Mouse (Mus musculus): ENCODE data around the gene Ceacam1. TPM values are rescaled to one million over a fixed set of nuclear protein-coding genes. Genes with fewer than 3 reads are reported as not detected.

The Ceacam1 gene
- polyA plus RNA-seq, 1 experiment from 2014 or later: 2.4 TPM

DNA sequence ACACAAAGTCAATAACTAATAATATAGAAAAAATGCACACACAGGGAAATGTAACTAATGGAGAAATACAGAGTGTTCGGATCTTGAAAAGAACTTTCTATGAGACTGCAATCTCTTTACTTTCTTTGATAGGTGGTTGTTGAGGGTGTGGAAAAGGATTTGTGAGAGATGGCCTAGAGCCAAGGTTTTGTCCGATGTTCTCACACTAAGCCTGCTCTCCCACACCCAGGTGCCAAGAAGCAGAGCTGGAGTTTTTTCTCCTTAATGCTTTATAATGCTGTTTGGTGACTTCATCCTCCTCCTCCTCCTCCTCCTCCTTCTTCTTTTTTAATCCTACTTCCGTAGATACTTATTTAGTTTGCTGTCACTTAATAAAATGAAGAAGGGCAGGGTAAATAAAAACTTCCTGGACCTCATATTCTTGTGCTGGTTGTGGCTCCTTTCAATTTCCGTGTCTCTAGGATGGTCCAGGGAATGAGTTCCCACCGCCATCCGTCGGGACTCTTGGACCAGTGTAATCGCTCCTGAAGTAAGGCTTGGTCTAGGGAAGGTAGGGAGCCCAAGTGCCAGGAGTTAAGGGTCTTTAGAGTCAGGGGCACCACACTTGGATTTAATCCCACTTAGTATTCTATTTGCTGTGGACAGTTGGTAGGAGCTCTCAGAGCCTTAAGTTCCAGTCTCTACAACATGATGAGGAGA is 38.1 kb downstream of the Ceacam1 start:
- Histone ChIP-seq H3K36me3 (no peaks in the 10 kb centered on the region), H3K9me3 (replicated peaks) (no peaks in the 10 kb centered on the region), H3K4me3 (no peak overlapping the region), H3K4me1 (replicated peaks) (no peaks in the 10 kb centered on the region), H3K4me2 (no peak overlapping the region), H3K9ac (no peak overlapping the region), H3K27me3 (replicated peaks) (no peaks in the 10 kb centered on the region), H3K27ac (ENCODE audit: poor library complexity, severe bottlenecking) (no peak overlapping the region)
- ATAC-seq (ENCODE audit: insufficient number of reproducible peaks, low FRiP score): no peak
- 73% methylated on average over 8 of the region's 8 CpGs for WGBS

DNA sequence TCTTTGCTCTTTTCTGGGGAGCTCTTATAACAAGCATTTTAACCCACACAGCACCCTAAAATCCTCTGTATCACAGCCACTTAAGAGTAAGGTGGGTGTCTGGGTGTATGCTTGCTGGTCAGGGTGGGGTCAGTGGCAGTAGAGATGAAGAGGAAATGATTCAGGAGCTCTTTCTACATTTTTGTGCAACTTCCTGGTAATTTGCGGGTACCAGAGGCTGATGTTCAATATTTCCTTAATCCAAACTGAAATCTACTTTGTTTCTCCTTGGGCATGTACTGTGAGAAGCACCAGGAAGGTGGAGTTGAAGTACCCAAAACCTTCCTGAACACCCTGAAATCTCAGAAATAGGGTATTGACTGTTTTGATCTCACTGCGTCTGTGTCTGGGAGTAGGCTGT is 40.7 kb downstream of the Ceacam1 start:
- Histone ChIP-seq H3K9me3 (replicated peaks) (no peaks in the 10 kb centered on the region), H3K27me3 (replicated peaks) (no peaks in the 10 kb centered on the region), H3K4me2 (no peak overlapping the region), H3K36me3 (no peaks in the 10 kb centered on the region), H3K27ac (ENCODE audit: poor library complexity, severe bottlenecking) (no peak overlapping the region), H3K4me3 (no peak overlapping the region), H3K9ac (no peak overlapping the region), H3K4me1 (replicated peaks) (no peaks in the 10 kb centered on the region; the same call in 1 of the 2 replicates)
- WGBS: 75% methylated on average over 2 of the region's 2 CpGs
- ATAC-seq (ENCODE audit: insufficient number of reproducible peaks, low FRiP score): no peak

DNA sequence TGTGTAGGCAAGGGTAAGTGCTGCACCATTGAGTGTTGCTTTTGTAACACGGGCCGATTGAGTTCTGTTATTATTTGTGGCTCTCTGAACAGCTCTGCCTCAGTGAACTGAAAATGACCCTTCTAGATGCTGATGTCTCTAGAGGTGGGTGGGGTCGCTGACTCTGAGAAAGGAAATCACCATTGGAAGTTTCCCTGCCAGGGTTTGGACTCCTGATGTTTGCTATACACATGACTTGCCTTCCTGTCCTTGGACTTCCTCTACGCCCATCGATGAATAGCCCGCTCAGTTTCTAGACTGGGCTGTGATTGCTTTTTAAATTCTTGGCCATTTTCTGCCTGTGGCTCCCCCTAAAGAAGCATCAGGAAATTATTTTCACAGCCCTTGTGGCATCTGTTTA is 41.2 kb downstream of the Ceacam1 start:
- Histone ChIP-seq H3K4me2 (no peak overlapping the region), H3K9ac (no peak overlapping the region), H3K4me1 (replicated peaks) (no peaks in the 10 kb centered on the region; the same call in 1 of the 2 replicates), H3K4me3 (no peak overlapping the region), H3K36me3 (no peaks in the 10 kb centered on the region), H3K9me3 (replicated peaks) (no peaks in the 10 kb centered on the region), H3K27me3 (replicated peaks) (no peaks in the 10 kb centered on the region), H3K27ac (ENCODE audit: poor library complexity, severe bottlenecking) (no peak overlapping the region)
- no peak; the same call in 1 of the 2 replicates for ATAC-seq (ENCODE audit: insufficient number of reproducible peaks, low FRiP score)
- WGBS: 72% methylated on average over 6 of the region's 6 CpGs

DNA sequence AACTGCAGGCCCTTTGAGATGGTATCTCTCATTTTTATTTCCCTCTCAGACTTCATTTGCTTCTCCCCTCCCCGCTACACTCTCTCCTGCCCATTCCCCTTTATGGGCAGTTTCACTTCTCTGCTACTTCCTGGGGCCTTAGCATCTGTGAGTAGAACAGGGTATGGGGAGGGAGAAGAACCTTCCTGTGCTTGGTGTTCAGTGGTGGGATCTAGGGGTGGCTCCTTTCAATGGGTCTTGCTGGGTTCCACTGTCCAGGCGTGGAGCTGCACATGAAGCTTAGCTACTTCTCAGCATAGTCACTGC is 41.9 kb downstream of the Ceacam1 start:
- Histone ChIP-seq H3K36me3 (no peaks in the 10 kb centered on the region), H3K27me3 (replicated peaks) (no peaks in the 10 kb centered on the region), H3K4me1 (replicated peaks) (no peaks in the 10 kb centered on the region; the same call in 1 of the 2 replicates), H3K4me3 (no peak overlapping the region), H3K9ac (no peak overlapping the region), H3K9me3 (replicated peaks) (no peaks in the 10 kb centered on the region), H3K27ac (ENCODE audit: poor library complexity, severe bottlenecking) (no peak overlapping the region), H3K4me2 (no peak overlapping the region)
- 83% methylated on average over 2 of the region's 2 CpGs for WGBS
- ATAC-seq (ENCODE audit: insufficient number of reproducible peaks, low FRiP score): no peak

DNA sequence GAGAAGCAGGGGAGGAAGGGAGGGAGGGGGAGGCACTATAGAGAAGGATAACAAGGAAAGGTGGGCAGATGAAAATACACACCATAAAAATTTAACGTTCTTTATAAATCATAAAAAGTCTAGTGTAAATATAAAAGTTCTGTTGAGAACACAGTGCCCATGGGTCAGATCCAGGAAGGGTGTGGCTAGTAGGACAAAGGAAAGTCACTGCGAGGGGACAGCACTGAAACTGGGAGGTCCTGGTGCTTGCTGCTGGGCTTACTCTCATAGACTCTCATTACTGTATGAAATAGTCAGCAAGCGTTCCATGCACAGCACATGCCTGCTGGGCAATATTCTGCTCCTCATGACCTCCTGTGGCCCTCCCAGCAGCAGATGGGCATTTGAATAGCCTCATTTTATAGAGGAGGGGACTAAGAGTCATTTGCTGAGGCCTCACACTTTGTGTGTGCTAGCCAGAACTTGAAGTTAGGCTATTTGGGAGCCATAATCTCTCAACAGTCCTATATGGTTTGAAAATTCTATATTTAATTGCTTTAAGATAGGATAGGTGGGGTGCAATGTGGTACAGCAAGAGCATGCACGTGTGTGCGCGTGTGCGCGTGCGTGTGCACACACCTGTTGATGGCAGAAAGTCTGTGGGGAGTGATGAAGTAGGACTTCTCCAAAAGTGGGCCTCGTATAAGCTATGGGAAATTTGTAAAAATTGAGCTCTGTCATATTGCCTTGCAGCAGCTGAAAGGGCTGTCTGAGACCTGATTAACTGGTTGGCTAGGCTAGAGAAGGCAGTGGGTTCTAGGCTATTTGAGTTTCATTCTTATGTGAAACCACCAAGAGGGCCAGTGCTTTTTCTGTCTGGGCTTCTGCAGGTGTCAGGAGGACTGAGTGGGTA is 42.5 kb downstream of the Ceacam1 start:
- Histone ChIP-seq H3K36me3 (no peaks in the 10 kb centered on the region), H3K27me3 (replicated peaks) (no peaks in the 10 kb centered on the region), H3K9ac (no peak overlapping the region), H3K27ac (ENCODE audit: poor library complexity, severe bottlenecking) (no peak overlapping the region), H3K9me3 (replicated peaks) (no peaks in the 10 kb centered on the region), H3K4me2 (no peak overlapping the region), H3K4me1 (replicated peaks) (no peaks in the 10 kb centered on the region; the same call in 1 of the 2 replicates), H3K4me3 (no peak overlapping the region)
- ATAC-seq (ENCODE audit: insufficient number of reproducible peaks, low FRiP score): no peak
- WGBS: 90% methylated on average over 10 of the region's 10 CpGs

DNA sequence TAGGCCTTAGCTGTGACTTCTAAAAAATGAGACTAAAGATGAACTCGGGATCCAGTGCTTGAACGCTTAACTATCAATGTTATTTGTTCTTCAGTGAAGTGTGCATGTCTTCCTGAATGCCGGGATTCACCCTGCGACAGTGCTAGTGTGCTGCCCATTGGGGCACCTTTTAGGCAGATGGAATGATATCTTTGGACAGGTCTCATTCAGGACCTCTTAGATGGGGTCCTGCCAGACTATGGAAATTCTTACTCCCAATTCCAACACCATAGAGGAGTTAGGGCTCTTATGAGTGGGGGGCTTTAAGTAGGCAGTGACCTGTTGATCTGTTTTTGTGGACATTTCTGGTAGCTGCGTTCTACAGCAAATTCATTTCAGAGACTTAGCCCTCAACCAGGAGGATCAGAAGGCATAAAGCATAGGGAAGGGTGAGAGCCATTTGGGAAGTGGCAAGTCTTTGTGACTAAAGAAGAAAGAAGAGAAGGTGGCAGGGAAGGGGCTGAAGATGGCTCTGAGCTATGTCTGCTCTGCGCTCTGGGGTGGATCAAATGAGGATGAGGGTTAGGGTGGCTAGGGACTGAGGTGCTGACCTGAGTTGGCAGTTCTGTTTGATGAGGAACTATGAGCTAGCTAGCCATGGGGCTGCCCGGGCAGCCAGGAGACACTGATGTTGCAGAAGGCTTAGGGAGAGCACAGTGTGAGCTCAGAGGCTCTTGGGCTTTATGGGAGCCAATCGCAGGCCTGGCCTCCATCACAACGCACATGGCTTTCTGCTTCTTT is 43.4 kb downstream of the Ceacam1 start:
- Histone ChIP-seq H3K27ac (ENCODE audit: poor library complexity, severe bottlenecking) (no peak overlapping the region), H3K4me3 (no peak overlapping the region), H3K4me1 (replicated peaks) (no peaks in the 10 kb centered on the region; the same call in 1 of the 2 replicates), H3K9ac (no peak overlapping the region), H3K36me3 (no peaks in the 10 kb centered on the region), H3K9me3 (replicated peaks) (no peaks in the 10 kb centered on the region), H3K4me2 (no peak overlapping the region), H3K27me3 (replicated peaks) (no peaks in the 10 kb centered on the region)
- 84% methylated on average over 9 of the region's 9 CpGs for WGBS
- ATAC-seq (ENCODE audit: insufficient number of reproducible peaks, low FRiP score): no peak

DNA sequence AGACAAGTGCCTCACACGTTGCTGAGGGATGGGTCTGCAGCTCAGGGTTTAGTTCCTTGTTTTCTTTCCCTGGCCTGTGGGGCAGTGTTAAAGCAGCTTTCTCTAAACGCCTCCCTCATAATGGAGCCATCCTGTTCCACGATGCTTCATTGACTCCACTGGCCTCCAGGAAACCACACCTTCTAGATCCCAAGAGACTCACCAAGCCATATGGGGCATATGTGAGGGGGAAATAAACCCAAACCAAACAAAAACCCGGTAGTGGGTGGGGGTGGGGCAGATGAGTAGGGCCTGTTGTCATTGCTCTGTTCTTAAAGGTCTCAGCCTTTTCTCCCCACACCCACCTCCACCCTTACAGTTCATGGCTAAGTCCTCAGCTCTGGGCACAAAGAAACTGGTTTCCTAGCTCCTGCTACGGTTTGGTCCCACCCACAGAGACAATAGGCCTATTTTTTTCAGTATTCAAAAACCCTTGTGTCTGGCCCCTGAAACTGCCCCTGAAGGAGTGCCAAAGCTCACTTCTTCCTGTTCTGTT is 44.3 kb downstream of the Ceacam1 start:
- Histone ChIP-seq H3K9me3 (replicated peaks) (no peaks in the 10 kb centered on the region), H3K36me3 (no peaks in the 10 kb centered on the region), H3K4me1 (replicated peaks) (no peaks in the 10 kb centered on the region; the same call in 1 of the 2 replicates), H3K4me3 (no peak overlapping the region), H3K27me3 (replicated peaks) (no peaks in the 10 kb centered on the region), H3K27ac (ENCODE audit: poor library complexity, severe bottlenecking) (0 out of 2 replicates have a peak overlapping the region, but pooled peaks have one; percentile 3), H3K9ac (no peak overlapping the region), H3K4me2 (no peak overlapping the region)
- ATAC-seq (ENCODE audit: insufficient number of reproducible peaks, low FRiP score): no peak
- 31% methylated on average over 5 of the region's 5 CpGs for WGBS

DNA sequence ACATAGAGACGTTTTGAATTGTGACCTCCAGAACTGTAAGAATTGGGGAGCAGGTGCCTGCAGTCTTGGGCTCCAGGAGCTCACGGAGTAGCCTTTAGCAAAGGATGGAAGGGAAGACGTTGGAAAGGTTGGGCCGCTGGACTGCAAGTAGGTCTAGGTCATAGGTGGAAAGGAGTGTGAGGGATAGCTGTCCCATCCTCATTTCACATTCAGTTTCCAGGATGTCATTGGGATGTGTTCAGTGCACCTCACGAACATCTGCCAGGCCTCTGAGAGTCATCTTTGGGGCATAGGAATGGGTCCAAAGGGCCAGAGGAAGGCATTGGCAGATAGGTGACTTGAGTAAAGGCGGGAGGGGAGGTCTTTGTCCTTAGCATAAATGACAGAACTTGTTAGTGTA is 45.0 kb downstream of the Ceacam1 start:
- no peak overlapping the region for H3K27ac ChIP-seq (ENCODE audit: poor library complexity, severe bottlenecking)
- WGBS: 82% methylated on average over 6 of the region's 6 CpGs

DNA sequence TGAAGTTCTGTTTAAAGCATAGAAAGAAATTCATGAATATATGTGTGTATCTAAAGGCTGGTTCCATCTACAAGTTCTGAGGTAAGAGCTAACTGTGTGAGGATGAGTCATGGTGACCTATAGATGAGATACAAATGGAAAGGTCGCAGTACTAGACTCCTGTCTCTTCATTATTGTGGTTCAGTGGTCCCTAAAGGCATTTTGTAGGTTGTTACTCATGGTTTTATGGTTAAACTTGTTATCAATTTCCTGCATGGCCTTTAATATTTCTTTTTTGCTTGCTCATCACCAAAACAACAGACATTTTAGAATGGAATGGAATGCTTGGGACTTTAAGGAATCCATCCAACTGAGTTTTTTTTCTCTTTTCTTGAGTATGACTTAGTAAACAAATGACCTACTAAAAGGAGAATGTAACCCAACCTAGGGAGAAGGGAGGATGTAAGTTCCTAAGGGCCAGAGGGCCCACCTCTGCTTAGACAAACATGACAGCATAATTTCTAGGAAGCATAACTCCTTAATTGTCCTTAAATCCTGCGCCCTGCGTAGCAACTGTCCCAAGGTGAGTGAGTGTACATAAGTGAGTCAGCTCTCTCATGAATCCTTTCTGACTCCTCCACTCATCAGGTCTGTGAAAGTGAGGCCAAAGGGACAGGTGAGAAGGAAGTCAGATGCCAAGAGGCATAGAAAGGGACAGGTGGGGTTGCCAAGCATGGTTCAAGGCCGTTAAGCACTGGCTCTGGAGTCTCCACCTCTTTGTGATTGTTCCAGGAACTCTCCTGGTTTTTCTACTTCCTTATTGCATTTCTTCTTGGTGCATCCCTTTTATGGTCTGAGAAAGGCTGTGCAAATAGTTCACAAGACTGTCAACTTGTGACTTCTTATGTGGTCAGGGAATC is 47.3 kb downstream of the Ceacam1 start:
- 76% methylated on average over 4 of the region's 4 CpGs for WGBS

More for the DNA sequence above, 45.0 kb downstream of the Ceacam1 start:
- ATAC-seq (ENCODE audit: insufficient number of reproducible peaks, low FRiP score): no peak
- Histone ChIP-seq H3K27me3 (replicated peaks) (no peaks in the 10 kb centered on the region), H3K9ac (no peak overlapping the region), H3K36me3 (no peaks in the 10 kb centered on the region), H3K4me1 (replicated peaks) (no peaks in the 10 kb centered on the region; the same call in 1 of the 2 replicates), H3K4me3 (no peak overlapping the region), H3K9me3 (replicated peaks) (no peaks in the 10 kb centered on the region), H3K4me2 (no peak overlapping the region)

DNA sequence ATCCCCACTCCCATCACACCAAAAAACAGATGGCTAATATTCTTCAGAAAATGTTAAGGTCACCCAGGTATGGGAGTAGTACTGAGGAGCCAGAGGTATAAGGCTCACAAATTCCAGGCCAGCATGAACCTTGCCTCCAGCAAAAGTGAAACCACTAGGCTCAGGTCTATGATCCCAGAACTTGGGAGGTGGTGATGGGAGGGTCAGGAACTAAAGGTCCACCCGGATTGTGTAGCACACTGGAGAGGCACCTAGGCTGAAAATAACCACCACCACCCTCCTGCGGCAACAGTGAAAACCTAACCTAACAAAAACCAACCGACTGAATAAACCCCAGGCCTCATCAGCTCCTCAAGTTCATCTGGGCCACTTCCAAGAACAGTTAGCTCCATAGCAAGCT is 49.1 kb downstream of the Ceacam1 start:
- no peaks in the 10 kb centered on the region for H3K9me3 ChIP-seq (replicated peaks)
- no peak for ATAC-seq (ENCODE audit: insufficient number of reproducible peaks, low FRiP score)
- H3K27ac ChIP-seq (ENCODE audit: poor library complexity, severe bottlenecking): no peak overlapping the region
- H3K4me3 ChIP-seq: no peak overlapping the region
- H3K4me1 ChIP-seq (replicated peaks): no peaks in the 10 kb centered on the region; the same call in 1 of the 2 replicates
- peaks cover 8% of the 10 kb centered on the region for H3K27me3 ChIP-seq (replicated peaks)
- WGBS: 76% methylated on average over 3 of the region's 3 CpGs
- no peak overlapping the region for H3K9ac ChIP-seq
- H3K4me2 ChIP-seq: no peak overlapping the region
- H3K36me3 ChIP-seq: no peaks in the 10 kb centered on the region

More for the DNA sequence above, 47.3 kb downstream of the Ceacam1 start:
- no peak for ATAC-seq (ENCODE audit: insufficient number of reproducible peaks, low FRiP score)
- H3K36me3 ChIP-seq: no peaks in the 10 kb centered on the region
- H3K4me2 ChIP-seq: no peak overlapping the region
- H3K9me3 ChIP-seq (replicated peaks): no peaks in the 10 kb centered on the region
- no peaks in the 10 kb centered on the region for H3K27me3 ChIP-seq (replicated peaks)
- no peaks in the 10 kb centered on the region; the same call in 1 of the 2 replicates for H3K4me1 ChIP-seq (replicated peaks)
- H3K27ac ChIP-seq (ENCODE audit: poor library complexity, severe bottlenecking): no peak overlapping the region
- H3K4me3 ChIP-seq: no peak overlapping the region
- H3K9ac ChIP-seq: no peak overlapping the region

All from heart, embryonic 12.5 days (tissue).